Mouse (Mus musculus): ENCODE results near the gene Itpripl1.

DNA sequence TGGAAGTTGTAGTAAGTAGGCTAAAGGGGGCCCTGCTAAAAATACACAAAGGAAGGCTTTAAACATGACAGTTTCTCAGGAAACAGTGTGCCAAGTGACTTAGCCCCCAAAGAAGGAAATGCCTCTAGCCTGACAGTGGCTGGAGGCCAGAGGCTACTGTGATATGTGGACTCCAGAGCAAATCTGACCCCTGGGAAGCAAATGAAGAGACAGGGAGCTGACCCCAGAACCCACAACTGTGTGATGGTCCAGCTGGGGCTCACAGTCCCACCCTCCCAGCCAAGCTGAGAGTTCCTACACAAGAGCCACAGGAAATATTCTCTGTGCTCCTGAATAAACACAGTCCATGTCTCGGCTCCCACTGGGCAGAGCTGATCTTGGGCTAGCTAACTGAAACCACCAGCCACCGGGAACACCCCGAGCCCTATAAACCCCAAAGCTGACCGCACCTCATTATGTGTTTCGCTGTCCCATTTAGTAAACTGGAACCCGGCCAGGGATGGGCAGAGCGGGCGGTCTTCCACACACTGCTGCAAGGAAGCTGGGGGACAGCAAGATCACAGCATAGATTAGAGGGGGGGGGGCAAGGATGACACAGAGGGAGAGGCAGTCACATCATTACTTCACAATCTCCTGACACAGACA is 21.5 kb downstream of the Itpripl1 start:
- TF ChIP-seq POLR2A (IDR thresholded peaks at IDR 0.05; ENCODE audit: low read depth, low read length) (no peak), KAT2A (IDR thresholded peaks at IDR 0.05; ENCODE audit: insufficient replicate concordance, low read length) (no peak), MYC (IDR thresholded peaks at IDR 0.05; ENCODE audit: low read depth, low read length) (no peak), CTCF (conservative IDR thresholded peaks at IDR 0.05 in 1 of 2, IDR thresholded peaks at IDR 0.05 in 1 of 2; ENCODE audit: low read depth in 2 of 2, low read length in 2 of 2) (no peak), EP300 (IDR thresholded peaks at IDR 0.05; ENCODE audit: low read length) (no peak), POLR2AphosphoS2 (IDR thresholded peaks at IDR 0.05; ENCODE audit: low read depth, low read length) (no peak), RCOR1 (conservative IDR thresholded peaks at IDR 0.05; ENCODE audit: low read depth, low read length) (no peak), ZC3H11A (IDR thresholded peaks at IDR 0.05; ENCODE audit: low read depth, low read length) (no peak), NRF1 (IDR thresholded peaks at IDR 0.05; ENCODE audit: low read depth, low read length) (no peak)
